ENCODE assay signal across 19 mouse cellular contexts in genomic region chr4:22998994-22999393, GRCm38 (mm10).
A peak's percentile ranks its signal among the peaks of the same experiment; 100 is the strongest.
DNase-seq lines count a peak whose midpoint lies in the region; ATAC-seq and TF ChIP-seq lines count a peak whose summit lies in the region.
"Had no signal": no experiment of that assay in that cellular context is flagged by ENCODE, and none has a peak within 500 bp of the region (broad histone marks: within the 10 kb centered on the region; RNA-seq: fewer than 3 reads in every experiment).

No protein-coding gene starts in this region.

- H3K27ac ChIP-seq in forebrain, embryonic 13.5 days: no peak overlapping the region
- no peak overlapping the region for H3K27ac ChIP-seq in forebrain, embryonic 15.5 days (replicated peaks)
- no peak overlapping the region for H3K27ac ChIP-seq in midbrain, embryonic 12.5 days (replicated peaks)
- no peak overlapping the region for H3K27ac ChIP-seq in midbrain, postnatal 0 days (ENCODE audit: low read depth, low read length)
- no peak overlapping the region for H3K27ac ChIP-seq in embryonic facial prominence, embryonic 11.5 days (replicated peaks; ENCODE audit: low read depth, low read length)
- no peak overlapping the region for H3K27ac ChIP-seq in layer of hippocampus, adult 2 months
- H3K27ac ChIP-seq: forebrain, embryonic 10.5 days; intestine, embryonic 15.5 days; liver, embryonic 12.5 days had no signal

- ATAC-seq in forebrain, embryonic 13.5 days: peak; percentile 23; the same call in 1 of the 2 replicates
- no peak for ATAC-seq in forebrain, embryonic 15.5 days (replicated peaks)
- ATAC-seq in midbrain, embryonic 12.5 days (ENCODE audit: low FRiP score, low read depth): peak; percentile 64
- no peak for ATAC-seq in midbrain, postnatal 0 days (ENCODE audit: low FRiP score)
- ATAC-seq in embryonic facial prominence, embryonic 11.5 days (replicated peaks; ENCODE audit: insufficient number of reproducible peaks, low FRiP score, low TSS enrichment, low read depth): peak; percentile 67
- no peak for ATAC-seq in frontal cortex, adult (ENCODE audit: low TSS enrichment)
- ATAC-seq: intestine, embryonic 15.5 days; liver, embryonic 12.5 days had no signal

- no peak overlapping the region for H3K4me3 ChIP-seq in forebrain, embryonic 13.5 days
- no peak overlapping the region for H3K4me3 ChIP-seq in forebrain, embryonic 15.5 days
- H3K4me3 ChIP-seq in midbrain, embryonic 12.5 days: no peak overlapping the region
- H3K4me3 ChIP-seq in midbrain, postnatal 0 days (ENCODE audit: low read depth, low read length): no peak overlapping the region
- no peak overlapping the region for H3K4me3 ChIP-seq in embryonic facial prominence, embryonic 11.5 days (ENCODE audit: low read depth, low read length)
- H3K4me3 ChIP-seq in layer of hippocampus, adult 2 months: no peak overlapping the region
- H3K4me3 ChIP-seq: forebrain, embryonic 10.5 days; intestine, embryonic 15.5 days; liver, embryonic 12.5 days had no signal

- no peak overlapping the region for H3K9ac ChIP-seq in forebrain, embryonic 13.5 days
- H3K9ac ChIP-seq in forebrain, embryonic 15.5 days (replicated peaks): no peak overlapping the region
- H3K9ac ChIP-seq in midbrain, embryonic 12.5 days (replicated peaks): no peak overlapping the region
- H3K9ac ChIP-seq in midbrain, postnatal 0 days (replicated peaks; ENCODE audit: low read length, poor library complexity, severe bottlenecking): no peak overlapping the region
- H3K9ac ChIP-seq in embryonic facial prominence, embryonic 11.5 days (replicated peaks; ENCODE audit: low read length): no peak overlapping the region
- H3K9ac ChIP-seq: intestine, embryonic 15.5 days; liver, embryonic 12.5 days; lung, embryonic 14.5 days had no signal

- no peaks in the 10 kb centered on the region for H3K9me3 ChIP-seq in forebrain, embryonic 13.5 days (replicated peaks)
- no peaks in the 10 kb centered on the region for H3K9me3 ChIP-seq in forebrain, embryonic 15.5 days
- no peaks in the 10 kb centered on the region for H3K9me3 ChIP-seq in midbrain, embryonic 12.5 days
- H3K9me3 ChIP-seq in midbrain, postnatal 0 days (ENCODE audit: low read length): no peaks in the 10 kb centered on the region
- no peaks in the 10 kb centered on the region for H3K9me3 ChIP-seq in embryonic facial prominence, embryonic 11.5 days (replicated peaks; ENCODE audit: control insufficient read depth, low read length)
- H3K9me3 ChIP-seq: forebrain, embryonic 10.5 days; intestine, embryonic 15.5 days; liver, embryonic 12.5 days had no signal

- H3K4me2 ChIP-seq in forebrain, embryonic 13.5 days: no peak overlapping the region
- H3K4me2 ChIP-seq in forebrain, embryonic 15.5 days (replicated peaks): no peak overlapping the region
- no peak overlapping the region for H3K4me2 ChIP-seq in midbrain, embryonic 12.5 days (replicated peaks)
- H3K4me2 ChIP-seq in midbrain, postnatal 0 days (ENCODE audit: low read depth, low read length, poor library complexity, severe bottlenecking): no peak overlapping the region
- no peak overlapping the region for H3K4me2 ChIP-seq in embryonic facial prominence, embryonic 11.5 days (ENCODE audit: low read depth, low read length)
- H3K4me2 ChIP-seq: intestine, embryonic 15.5 days; liver, embryonic 12.5 days; lung, embryonic 14.5 days had no signal

- WGBS in forebrain, embryonic 13.5 days: 26% methylated on average over 4 of the region's 4 CpGs
- 28% methylated on average over 4 of the region's 4 CpGs for WGBS in forebrain, embryonic 15.5 days
- WGBS in midbrain, embryonic 12.5 days: 26% methylated on average over 4 of the region's 4 CpGs
- 41% methylated on average over 4 of the region's 4 CpGs for WGBS in midbrain, postnatal 0 days
- WGBS in embryonic facial prominence, embryonic 11.5 days: 20% methylated on average over 4 of the region's 4 CpGs

- no peaks in the 10 kb centered on the region for H3K27me3 ChIP-seq in forebrain, embryonic 13.5 days
- H3K27me3 ChIP-seq in forebrain, embryonic 15.5 days: no peaks in the 10 kb centered on the region
- H3K27me3 ChIP-seq in midbrain, embryonic 12.5 days: no peaks in the 10 kb centered on the region
- no peaks in the 10 kb centered on the region for H3K27me3 ChIP-seq in midbrain, postnatal 0 days (ENCODE audit: insufficient read depth, low read length)
- H3K27me3 ChIP-seq in embryonic facial prominence, embryonic 11.5 days (ENCODE audit: control insufficient read depth, insufficient read depth, low read length): no peaks in the 10 kb centered on the region
- H3K27me3 ChIP-seq: CH12.LX; intestine, embryonic 15.5 days; liver, embryonic 12.5 days had no signal

- DNase-seq in midbrain, postnatal 0 days (ENCODE audit: low spot score): no peak
- peak; percentile 4 for DNase-seq in embryonic facial prominence, embryonic 11.5 days (ENCODE audit: low spot score)
- no peak for DNase-seq in layer of hippocampus, adult 2 months (ENCODE audit: low spot score in 2 of 2)
- DNase-seq: cerebellum, adult 2 months; cerebellum, postnatal 36 days; gastrocnemius, postnatal 36 days; kidney, adult 9 months; kidney, postnatal 36 days; lung, embryonic 14.5 days; lung, postnatal 36 days; thymus, postnatal 36 days had no signal

- peaks cover 21% of the 10 kb centered on the region for H3K4me1 ChIP-seq in forebrain, embryonic 13.5 days
- peaks cover 12% of the 10 kb centered on the region for H3K4me1 ChIP-seq in forebrain, embryonic 15.5 days
- peaks cover 29% of the 10 kb centered on the region for H3K4me1 ChIP-seq in midbrain, embryonic 12.5 days
- no peaks in the 10 kb centered on the region for H3K4me1 ChIP-seq in midbrain, postnatal 0 days (ENCODE audit: insufficient read depth, low read length)
- H3K4me1 ChIP-seq in embryonic facial prominence, embryonic 11.5 days (ENCODE audit: control insufficient read depth, insufficient read depth, low read length): no peaks in the 10 kb centered on the region
- H3K4me1 ChIP-seq: intestine, embryonic 15.5 days; liver, embryonic 12.5 days had no signal

- no peaks in the 10 kb centered on the region for H3K36me3 ChIP-seq in forebrain, embryonic 13.5 days (ENCODE audit: poor library complexity, severe bottlenecking)
- H3K36me3 ChIP-seq in forebrain, embryonic 15.5 days: no peaks in the 10 kb centered on the region
- H3K36me3 ChIP-seq in midbrain, embryonic 12.5 days: no peaks in the 10 kb centered on the region
- H3K36me3 ChIP-seq in midbrain, postnatal 0 days (ENCODE audit: insufficient read depth, low read length): no peaks in the 10 kb centered on the region
- no peaks in the 10 kb centered on the region for H3K36me3 ChIP-seq in embryonic facial prominence, embryonic 11.5 days (replicated peaks; ENCODE audit: control insufficient read depth, insufficient read depth, low read depth, low read length)
- H3K36me3 ChIP-seq: forebrain, embryonic 10.5 days; intestine, embryonic 15.5 days; liver, embryonic 12.5 days had no signal

- TF ChIP-seq CTCF in midbrain, postnatal 0 days (IDR thresholded peaks at IDR 0.05): no peak
- TF ChIP-seq CTCF in layer of hippocampus, adult 2 months (conservative IDR thresholded peaks at IDR 0.05): no peak

Comparison
In these comparisons a context has a peak if more than half of its experiments do, and no peak if none do; other contexts are left out.
1. ATAC-seq: peak in forebrain, embryonic 13.5 days (single experiment), midbrain, embryonic 12.5 days (single experiment) and embryonic facial prominence, embryonic 11.5 days (single experiment); none in forebrain, embryonic 15.5 days (single experiment), midbrain, postnatal 0 days (single experiment) and frontal cortex, adult (single experiment).